Mouse (Mus musculus): ENCODE data around the gene Hsf2.

The Hsf2 gene

GRCm38 (mm10) chr10:57531616-57532217, 45.5 kb downstream of the Hsf2 start:
- DNase-seq (ENCODE audit: low read depth, low spot score) = no peak

- peak; percentile 97 for DNase-seq (ENCODE audit: low read depth, low spot score)
These were observed 46.3 kb downstream of the Hsf2 start, which contains the start of gene Serinc1 for GRCm38 (mm10) chr10:57532218-57533101. Gene Serinc1 (minus strand): TSS chr10:57532530.

- DNase-seq (ENCODE audit: low read depth, low spot score) = peak; percentile 29
These were observed 57.7 kb downstream of the Hsf2 start for GRCm38 (mm10) chr10:57543890-57544289.

- no peak for DNase-seq (ENCODE audit: low read depth, low spot score)
These were observed 63.4 kb downstream of the Hsf2 start for GRCm38 (mm10) chr10:57549631-57550030.

- DNase-seq (ENCODE audit: low read depth, low spot score) = no peak
These were observed 67.5 kb downstream of the Hsf2 start for GRCm38 (mm10) chr10:57553719-57554118.

- no peak for DNase-seq (ENCODE audit: low read depth, low spot score)
These were observed 71.4 kb downstream of the Hsf2 start for GRCm38 (mm10) chr10:57557597-57557996.
